Mouse (Mus musculus) cerebellum, postnatal 36 days (tissue): ENCODE measurements at regions not wholly inside any gene's neighbourhood (a gene's known extent, or its start where the extent isn't known, plus 50 kb on each side); places are given as distances from the start of the nearest gene placed in this dataset.

Experiments
- DNase-seq, 2 experiments: peaks; one replicate each; pipeline ENCODE4 v3.0.0; 2021 to 2022; ENCODE audit warnings: mixed read lengths in 2 of 2

DNA sequence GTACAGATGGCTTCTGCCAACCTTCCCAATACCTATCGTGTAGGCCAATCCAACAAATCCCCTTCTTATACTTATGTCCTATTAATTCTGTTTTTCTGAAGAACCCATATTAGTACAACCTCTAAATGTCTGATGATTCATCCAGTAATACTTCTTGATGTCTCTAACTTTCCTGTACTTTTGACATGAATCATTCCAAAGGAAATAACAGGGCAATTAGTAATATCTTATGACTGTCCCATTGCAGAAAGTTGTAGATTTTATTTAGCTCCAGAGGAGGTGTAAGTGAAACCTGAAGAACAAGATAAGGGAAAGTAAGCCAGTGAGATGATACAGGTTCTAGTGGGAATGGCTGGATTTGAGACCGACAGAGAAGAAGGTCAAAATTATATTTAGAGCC, 337.6 kb upstream of the Zeb2 start:
- no peak for DNase-seq

DNA sequence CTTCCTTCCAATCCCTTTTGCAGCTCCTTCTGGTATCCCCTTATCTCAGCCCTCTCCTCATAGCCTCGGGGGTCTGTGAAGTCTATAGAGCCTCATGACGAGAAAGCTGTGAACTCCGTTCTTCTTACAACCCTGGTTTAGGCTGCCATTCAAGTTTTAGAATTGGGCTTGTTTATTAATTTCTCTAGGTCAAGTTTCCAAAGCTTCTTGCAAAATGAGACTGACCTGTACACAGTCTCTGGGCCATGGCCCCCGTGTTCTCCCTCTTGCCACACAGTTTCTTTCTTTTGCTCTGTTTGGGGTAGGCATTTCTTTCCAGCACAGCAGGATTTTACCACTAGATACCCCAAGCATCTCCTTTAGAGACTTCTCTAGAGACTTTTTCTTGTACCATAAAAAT, 322.0 kb upstream of the Zeb2 start:
- no peak for DNase-seq

DNA sequence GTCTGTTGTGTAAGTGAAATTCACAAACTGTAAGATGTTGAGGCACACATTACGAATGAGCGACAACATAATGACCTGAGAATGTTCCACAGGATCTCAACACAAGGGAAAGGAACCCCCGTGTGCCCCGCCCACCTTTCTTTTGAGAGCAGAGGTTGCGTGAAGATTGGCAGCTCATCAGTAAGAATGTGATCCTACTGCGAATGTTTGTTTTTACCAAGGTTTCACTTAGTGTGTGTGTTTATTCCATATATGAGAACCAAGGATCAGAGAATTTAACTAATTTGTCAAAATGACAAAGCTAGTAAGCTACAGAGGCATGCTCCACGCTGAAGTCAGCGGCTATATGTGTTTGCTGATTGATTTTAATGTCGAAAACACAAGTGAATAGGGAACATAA, 321.5 kb upstream of the Zeb2 start:
- DNase-seq, result no peak

DNA sequence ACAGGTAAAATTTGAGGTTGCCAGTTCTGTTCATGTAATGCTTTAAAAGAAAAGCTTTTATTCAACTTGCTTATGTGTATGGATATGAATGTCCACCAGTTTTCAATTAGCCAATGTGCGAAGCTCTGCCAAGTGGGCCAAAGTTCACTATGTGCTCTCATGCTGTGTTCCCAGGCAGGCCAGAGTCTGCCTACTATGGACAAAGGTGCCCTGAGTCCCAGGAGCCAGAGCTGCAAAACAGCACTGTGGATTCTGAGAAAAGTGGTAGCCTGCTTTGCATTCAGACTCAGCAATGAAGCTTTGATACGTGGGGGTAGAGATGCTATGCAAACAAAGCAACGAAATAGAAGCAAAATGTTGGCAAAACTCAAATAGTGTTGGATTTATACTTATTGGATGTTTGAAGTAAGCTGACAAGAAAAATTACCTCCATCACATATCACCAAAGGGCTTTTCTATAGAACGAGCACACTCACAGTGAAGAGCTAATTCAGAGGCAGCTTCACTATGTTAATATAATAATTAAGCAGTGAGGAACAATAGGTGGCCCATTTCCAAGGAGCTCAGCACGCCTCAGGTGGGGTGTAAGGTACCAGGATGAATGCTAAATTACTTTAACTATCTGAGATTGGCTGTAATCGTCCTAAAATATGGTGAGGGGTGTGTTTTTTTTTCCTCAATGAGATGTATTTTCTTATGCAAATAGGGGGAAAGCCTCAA, 318.2 kb upstream of the Zeb2 start:
- no peak for DNase-seq

DNA sequence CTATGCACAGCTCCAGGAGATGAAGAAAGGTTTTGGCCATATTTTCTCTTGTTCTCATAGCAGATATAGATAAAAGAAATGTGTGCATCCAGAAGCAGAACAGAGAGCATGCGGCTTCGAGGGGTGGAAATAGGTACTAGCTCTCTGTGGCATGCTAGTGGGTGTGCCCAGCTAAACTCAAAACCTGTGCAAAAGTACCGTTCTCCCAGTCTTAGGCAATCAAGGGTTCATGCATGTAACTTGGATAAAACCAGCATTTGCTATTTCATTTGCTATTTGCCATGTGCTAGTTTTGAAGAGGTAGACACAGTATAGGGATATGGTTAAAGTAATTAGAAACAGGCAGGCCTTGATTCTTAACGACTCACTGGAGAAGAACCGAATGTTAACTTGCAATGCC, 317.6 kb upstream of the Zeb2 start:
- DNase-seq, result no peak

DNA sequence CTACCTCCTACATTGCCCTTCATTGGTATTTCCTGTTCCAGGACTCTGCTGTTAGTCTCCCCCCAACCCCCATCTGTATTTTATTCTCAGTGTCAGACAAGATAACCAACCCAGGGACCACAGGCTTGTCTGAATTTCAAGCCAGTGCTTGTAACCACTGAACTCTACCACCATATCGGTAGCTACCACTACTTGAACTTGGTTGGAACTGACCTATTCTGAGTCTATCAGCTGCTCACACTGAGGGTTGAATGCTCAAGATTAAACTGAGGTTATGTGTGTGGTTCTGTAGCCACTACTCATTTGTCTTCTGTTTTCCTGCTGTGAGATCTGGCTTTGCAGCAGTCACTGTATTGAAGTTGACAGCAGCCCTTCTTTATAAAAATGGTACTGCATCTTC, 317.0 kb upstream of the Zeb2 start:
- no peak for DNase-seq

DNA sequence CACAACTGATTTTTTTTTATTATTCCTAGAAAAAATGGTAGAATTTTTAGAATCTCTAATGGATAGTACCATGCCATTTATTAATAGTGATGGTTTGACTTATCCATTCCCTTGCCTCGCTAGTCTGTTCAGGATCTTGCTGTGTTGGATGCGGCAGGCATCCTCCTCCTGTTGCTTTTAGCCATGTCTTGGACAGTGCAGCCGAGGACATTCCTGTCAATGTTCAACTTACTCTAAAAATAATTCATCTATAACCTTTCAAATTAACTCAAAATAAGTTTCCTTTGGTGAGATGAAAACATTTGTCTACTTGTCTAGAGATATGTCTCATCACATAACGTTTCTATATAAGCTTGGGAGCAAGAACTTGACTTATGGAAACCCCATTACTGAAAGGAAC, 314.2 kb upstream of the Zeb2 start:
- no peak for DNase-seq

DNA sequence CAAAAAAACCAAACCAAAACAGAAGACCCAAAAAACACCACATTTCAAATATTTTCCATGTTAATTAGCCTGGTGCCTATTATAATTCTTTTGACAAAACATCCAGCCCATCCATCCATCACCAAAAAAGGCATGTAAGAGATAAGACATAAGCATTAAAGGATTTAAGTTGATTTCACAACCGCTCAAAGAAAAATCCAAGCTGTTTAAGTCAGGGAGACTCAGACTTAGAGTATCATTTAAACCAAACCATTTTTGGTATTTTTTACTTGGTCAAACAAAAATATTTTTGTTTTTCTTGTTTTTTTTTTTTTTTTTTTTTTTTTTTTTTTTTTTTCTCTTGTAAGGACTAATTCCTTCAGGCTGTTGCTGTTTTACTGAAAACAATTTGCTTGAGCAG, 304.6 kb upstream of the Zeb2 start:
- DNase-seq, result no peak

DNA sequence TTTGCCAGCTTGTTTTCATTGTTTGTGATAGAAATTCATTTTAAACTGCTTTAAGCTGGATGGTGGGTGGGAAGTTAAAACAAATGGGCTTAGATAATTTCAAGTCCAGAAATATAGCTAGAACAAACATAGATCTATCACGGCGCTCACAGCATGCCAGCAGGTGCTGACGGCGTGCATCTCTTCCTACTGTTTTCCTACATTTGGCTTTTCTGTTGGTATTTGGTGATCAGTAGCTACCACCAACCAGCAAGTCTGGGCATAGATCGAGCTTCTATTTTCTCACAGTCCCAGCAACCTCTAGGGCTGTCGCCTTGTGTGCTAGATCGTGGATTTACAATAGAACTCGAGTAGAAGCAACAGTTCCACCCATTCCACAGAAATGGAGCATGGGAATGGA, 290.9 kb upstream of the Zeb2 start:
- no peak for DNase-seq

DNA sequence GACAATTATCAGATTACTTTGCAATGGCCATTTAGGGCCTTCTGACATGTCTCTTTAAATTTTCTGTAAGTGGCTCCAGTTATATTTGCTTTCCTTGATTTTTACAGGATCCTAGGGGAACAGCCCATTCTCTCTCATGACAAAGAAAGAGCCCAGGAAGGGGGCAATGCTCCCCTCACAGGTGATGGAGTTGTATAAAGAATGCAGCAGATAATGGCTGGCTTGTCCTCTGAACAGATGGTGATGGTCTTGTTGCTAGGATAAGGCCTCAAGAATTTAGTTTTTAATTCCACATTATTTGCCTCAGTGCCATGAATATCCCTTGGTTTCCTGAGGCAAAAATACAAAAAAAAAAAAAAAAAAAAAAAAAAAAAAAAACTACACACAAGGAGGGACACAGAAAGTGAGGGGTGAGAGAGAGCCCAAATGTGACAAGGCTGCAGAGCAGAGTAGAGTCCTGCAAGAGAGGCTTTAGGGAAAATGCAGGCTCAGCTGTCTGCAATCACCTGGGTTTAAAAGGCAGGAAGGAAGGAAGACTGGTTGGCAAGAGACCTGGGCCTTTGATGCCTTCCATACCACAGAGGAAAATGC, 272.8 kb upstream of the Zeb2 start:
- DNase-seq, result no peak

DNA sequence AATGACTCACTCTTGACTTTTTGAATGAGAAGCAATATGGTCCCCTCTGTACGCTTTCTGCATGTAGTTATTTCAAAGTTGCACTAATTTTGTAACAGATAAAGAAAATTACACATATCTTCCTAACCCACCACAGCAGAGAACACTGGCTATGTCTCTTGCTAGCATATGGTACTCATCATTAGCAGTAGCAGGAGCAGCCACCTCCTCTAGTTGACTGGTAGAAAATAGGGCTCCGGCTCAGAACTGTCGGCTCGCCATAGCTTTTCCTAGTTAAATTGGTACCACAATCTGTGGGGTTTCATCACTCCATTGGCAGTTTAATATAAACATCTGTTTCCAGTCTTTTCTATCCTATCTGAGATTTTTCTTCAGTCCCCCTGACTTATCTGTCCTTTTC, 254.1 kb upstream of the Zeb2 start:
- DNase-seq, result no peak

DNA sequence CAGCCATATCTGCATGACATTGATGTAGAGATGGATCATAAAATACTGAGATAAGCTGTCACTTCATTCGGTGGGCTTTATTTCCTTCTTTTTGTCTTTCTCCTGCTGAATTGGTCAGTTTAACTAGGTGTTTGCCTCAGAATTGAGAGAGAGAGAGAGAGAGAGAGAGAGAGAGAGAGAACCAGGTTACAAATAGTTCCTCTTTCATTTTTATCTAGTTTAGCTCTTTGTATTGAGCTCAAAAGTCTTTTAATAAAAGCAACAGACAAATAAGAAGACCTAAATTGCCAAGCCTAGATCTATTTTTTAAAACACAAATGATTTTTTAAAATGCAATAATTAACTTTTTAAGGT, 253.4 kb upstream of the Zeb2 start:
- DNase-seq, result no peak

DNA sequence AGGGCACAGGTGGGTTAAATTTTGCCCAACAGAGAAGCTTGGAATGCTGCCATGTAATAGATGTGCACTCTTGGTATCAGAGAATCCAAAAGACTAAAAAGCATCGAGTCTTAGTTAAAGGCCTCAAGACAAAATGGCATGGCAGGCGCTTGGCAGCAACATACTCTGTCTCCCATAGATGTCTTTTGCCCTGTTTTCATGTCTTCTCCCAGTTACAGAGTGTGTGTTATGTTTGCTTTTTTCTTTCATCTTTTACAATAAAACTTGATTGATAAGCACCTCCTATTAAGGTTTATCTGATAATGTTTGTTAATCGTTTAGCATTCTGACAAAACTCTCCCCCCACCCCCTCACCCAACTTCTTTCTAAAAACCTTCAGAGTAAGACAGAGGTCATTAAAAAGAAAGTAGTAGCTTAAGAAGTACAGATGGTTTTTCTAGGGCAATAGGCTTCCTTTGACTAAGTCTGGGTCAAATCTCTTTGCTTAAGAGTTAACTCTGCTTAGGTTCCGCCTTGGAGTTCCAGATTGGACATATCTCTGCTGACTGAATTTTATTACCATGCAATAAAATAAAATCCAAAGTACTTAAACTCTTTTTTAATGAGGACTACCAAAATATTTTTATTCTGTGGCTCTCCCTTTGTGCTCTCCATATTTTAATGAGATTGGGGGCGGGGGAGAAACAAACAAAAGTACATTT, 252.9 kb upstream of the Zeb2 start:
- no peak for DNase-seq

DNA sequence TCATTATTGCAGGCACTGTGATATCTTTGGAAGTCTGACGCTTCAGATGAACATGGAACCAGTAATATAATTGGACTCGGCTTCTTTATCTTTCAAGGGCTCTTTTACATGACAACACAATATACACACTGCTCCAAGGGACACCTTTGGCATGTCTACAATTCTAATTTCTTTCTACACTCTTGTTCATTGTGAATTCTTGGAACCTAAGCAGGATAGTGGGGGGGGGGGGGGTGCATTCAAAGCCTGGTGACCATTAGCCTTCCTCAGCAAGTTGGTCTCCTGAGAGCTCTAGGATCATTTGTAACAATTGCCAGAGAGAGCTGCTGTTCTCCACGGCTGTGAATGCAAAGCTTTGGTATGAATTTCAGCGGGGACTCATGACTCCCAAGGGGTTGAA, 252.2 kb upstream of the Zeb2 start:
- DNase-seq, result no peak

DNA sequence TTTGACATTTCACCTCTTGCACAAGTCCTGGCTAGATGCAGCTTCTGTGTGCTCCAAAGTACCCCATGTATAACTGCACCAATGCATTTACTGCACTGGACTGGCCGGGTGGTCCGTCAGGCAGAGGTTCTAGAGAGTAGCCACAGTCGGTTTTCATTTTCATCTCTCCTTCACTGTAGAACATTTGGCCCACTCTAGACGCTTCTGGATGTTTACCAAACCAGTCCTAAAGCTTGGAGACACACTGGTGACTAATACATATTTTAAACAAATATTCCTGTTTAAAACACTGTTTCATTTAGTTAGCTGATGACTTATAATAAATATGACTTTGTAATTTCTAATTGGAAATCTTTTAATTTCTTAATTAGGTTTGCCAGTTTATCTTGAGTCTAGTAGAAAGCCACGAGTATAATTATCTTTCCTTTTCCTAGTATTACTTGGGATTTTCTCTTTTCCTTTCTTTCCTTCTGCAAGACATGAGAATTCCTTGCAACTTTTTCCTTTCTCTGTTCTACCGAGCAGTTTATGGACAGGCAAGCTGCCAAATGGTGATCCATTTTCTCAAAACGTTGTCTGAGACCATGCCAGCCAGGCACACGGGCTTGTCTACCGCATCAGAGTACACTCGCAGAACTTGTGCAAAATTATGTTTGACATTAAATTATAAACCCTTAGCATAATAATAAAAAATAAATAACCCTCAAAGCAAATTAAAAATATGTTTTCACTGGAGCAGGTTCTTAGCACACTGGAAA, 250.4 kb upstream of the Zeb2 start:
- no peak for DNase-seq

DNA sequence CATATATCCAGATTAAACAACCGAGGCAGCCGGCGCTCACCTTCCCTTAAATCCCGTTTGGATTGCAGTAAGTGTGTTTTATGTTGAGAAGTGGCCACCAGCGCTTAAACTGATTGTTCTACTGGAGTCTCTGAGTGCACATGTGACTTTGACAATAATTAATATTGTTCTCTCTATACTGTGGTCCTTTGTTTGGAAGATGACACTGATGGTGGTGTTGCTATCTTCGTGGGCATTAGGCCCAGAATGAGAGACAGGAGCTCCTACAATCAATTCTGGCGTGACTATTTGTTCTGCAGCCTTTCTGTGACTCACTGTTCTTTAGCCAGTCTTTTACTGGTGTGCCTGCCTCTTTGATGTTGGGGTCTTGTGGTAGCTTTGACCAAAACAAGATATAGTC, 240.1 kb upstream of the Zeb2 start:
- no peak for DNase-seq

DNA sequence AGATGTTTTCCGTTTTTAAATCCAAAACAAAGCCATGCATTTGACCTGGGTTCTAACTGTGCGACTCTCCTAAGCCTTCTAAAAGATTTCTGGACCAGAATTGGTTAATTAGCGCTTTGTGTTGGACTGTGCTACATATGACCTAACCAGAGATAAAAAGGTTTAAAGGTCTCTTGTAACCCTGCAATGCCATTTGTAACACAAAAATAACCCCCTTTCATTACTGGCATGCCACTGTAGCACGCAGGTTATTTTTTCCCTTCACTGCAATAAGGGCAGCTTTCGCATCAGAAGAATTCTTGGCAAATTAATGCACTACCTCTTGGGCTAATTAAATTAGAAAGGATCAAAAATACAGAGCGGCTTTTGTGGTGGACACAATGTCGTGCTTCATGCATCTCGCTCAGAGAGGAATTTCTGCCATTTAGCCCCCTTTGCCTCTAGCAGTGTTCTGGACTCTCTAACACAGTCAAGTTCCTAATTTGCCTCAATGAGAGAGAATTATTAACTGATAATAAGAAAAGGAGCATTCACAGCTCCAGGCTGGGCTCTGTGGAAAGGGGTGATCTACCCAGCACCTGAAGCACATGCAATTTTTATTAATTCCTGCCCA, 239.5 kb upstream of the Zeb2 start:
- DNase-seq, result no peak

DNA sequence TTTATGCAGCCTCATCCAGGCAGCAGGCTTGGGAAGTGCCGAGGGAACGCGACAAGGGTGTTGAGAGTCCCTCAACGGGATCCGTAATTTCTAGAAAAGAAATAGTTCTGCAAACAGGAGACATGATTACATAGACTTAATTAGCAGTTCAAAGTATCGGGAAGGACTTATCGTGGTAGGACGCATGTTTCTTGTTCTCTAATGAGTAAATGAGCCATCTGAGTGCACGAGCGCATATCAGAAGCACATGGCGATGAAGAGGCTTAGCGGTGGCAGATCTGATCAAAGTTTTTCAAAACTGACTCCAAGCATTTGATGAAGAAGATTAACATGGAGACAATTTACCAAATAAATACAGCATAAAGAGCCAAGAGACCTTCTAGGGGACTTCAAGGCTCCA, 238.8 kb upstream of the Zeb2 start:
- DNase-seq, result no peak

DNA sequence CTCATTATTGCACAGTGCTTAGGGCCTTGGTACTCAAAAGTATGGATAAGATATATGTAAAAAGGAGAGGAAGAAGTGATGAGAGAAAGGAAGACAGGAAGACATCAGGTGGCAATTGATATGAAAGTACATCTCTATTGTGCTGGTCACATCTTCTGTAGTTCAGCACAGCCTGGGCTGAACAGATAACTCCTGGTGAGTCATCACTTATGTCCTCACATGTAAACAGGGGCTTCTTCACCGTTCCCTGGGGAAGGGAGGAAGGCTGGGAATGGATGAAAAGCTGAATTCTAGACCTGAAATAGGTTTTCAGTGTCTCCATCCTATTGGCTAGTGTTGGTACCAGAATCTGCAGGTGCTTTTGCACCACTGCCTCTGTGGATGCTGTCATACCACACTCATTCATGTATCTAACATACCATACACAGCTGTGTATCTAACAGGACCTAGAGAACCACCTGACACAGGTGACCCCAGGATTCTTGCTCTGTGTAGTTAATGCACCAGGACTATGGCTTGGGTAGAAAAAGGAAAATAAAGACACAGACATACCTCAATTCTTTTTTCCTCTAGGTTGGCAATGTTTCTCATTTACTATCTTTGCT, 234.4 kb upstream of the Zeb2 start:
- no peak for DNase-seq

DNA sequence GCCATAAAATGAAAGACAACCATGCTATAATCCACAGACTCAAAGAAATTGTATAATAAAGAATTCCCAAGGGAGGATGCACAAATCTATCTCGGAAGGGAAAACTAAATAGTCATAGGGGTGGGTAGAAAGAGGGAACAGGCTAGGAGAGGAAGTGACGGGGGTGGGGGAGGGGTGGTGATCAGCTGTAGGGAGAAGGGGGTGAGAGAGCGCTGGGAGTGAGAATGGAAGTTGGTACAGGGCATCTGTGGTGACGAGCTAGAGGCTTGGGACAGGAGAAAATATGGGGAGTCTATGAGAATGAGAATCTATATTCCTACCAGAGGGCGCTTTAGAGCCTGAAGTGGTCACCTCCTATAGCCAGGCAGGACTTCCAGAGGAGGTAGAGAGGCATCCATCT, 229.2 kb upstream of the Zeb2 start:
- DNase-seq, result no peak

DNA sequence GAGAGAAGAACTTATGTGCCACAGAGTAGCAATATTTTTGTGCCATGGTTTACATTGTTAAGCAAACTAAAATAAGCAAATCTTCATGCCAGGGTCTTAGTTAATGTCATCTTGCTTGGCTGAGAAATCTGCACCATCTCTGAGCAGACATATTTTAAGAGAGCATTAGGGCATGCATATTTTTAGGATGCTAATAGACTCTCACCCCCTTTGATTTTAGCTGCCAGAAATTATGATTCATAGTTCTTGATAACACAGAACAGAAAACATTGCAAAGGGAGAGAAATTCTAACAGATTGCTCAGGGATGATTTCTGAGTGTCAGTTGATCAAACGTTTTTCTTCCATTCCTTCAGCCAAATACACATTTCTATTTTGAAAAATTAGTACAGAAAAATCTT, 222.7 kb upstream of the Zeb2 start:
- no peak for DNase-seq

DNA sequence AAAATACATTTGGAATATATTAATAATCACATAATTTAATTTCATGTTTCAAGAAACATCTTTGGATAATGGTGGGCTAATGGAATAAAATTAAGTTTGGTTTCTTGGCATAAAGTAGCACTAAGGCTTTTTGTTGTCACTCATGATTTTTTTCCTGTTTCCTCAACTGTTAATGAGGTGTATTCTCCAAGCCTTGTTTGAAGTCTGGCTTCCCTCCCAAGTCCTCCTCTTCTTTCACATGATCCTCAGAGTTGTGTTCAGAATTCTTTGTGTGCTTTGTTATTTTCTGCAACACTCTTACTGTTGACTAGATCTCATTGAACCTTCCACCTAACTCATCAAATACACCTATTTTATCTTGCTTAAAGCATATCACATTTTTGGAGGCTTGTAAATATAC, 221.6 kb upstream of the Zeb2 start:
- DNase-seq, result no peak

DNA sequence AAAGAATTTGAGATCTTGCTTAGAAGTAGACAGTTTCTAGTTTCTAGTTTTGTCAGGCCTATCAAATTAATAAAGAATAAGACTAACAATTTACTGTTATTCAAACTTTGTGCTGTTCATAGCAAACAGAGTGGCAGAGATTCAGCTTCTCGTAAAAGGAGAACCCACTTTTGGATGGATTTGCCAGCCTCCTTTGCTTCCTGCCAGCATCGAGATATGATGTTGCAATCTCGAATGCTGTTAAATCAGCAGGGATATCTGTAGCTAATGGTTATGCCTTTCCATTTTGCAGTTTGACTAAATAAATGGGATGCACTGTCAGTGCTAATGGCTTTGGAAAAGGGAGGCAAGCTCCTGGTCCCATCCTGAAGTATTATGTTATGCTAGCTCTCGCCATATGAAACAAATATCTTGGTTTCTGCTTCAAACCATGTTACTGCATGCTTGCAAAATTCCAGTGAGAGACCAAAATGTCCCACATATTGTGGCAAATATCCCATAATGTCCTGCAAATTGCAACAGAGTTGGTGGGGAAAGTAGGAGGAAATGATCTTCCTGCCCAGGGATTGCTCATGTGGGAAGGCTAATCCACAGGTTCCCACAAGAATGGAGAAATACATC, 199.9 kb upstream of the Zeb2 start:
- DNase-seq, result no peak
